Mouse (Mus musculus) embryo, embryonic 9.5 days (tissue): ENCODE data around the gene Plxdc1.

Source experiments
- DNase-seq: peaks from one replicate; pipeline ENCODE4 v3.0.0-alpha.2; 2017; ENCODE audit errors: extremely low spot score

The Plxdc1 gene

GRCm38 (mm10) chr11:98016824-98017223 is 30.6 kb upstream of the Plxdc1 start:
- no peak for DNase-seq

GRCm38 (mm10) chr11:98016177-98016576 is 29.9 kb upstream of the Plxdc1 start:
- DNase-seq, result no peak

- DNase-seq, result no peak
These were observed 26.6 kb upstream of the Plxdc1 start for GRCm38 (mm10) chr11:98012831-98013230.

GRCm38 (mm10) chr11:98011716-98012115 is 25.5 kb upstream of the Plxdc1 start:
- DNase-seq, result no peak

- DNase-seq, result no peak
These were observed 21.8 kb upstream of the Plxdc1 start for GRCm38 (mm10) chr11:98008087-98008486.

GRCm38 (mm10) chr11:98005686-98006085 is 19.4 kb upstream of the Plxdc1 start:
- no peak for DNase-seq

GRCm38 (mm10) chr11:98005076-98005475 is 18.8 kb upstream of the Plxdc1 start:
- no peak for DNase-seq

- no peak for DNase-seq
These were observed 17.9 kb upstream of the Plxdc1 start for GRCm38 (mm10) chr11:98004161-98004560.

- no peak for DNase-seq
These were observed 17.0 kb upstream of the Plxdc1 start for GRCm38 (mm10) chr11:98003171-98003671.

GRCm38 (mm10) chr11:98002627-98003026 is 16.4 kb upstream of the Plxdc1 start:
- DNase-seq, result peak; percentile 82

GRCm38 (mm10) chr11:98001986-98002385 is 15.7 kb upstream of the Plxdc1 start:
- no peak for DNase-seq

- no peak for DNase-seq
These were observed 15.1 kb upstream of the Plxdc1 start for GRCm38 (mm10) chr11:98001351-98001824.

- DNase-seq, result no peak
These were observed 14.3 kb upstream of the Plxdc1 start for GRCm38 (mm10) chr11:98000378-98001140.

GRCm38 (mm10) chr11:97999748-98000147 is 13.5 kb upstream of the Plxdc1 start:
- DNase-seq, result no peak

GRCm38 (mm10) chr11:97998898-97999608 is 12.8 kb upstream of the Plxdc1 start:
- no peak for DNase-seq

- no peak for DNase-seq
These were observed 12.0 kb upstream of the Plxdc1 start for GRCm38 (mm10) chr11:97998074-97998793.

GRCm38 (mm10) chr11:97997387-97997960 is 11.2 kb upstream of the Plxdc1 start:
- no peak for DNase-seq

- no peak for DNase-seq
These were observed 10.4 kb upstream of the Plxdc1 start for GRCm38 (mm10) chr11:97996691-97997090.

- peak; percentile 65 for DNase-seq
These were observed 9.5 kb upstream of the Plxdc1 start, which contains the start of gene Arl5c for GRCm38 (mm10) chr11:97995564-97996288. Arl5c (minus strand) TSS chr11:97996181.

- DNase-seq, result peak; percentile 79
These were observed 8.4 kb upstream of the Plxdc1 start for GRCm38 (mm10) chr11:97994539-97995100.
